Mouse (Mus musculus) neural tube, postnatal 0 days (tissue): ENCODE measurements around the gene Mgam. TPM values are rescaled to one million over a fixed set of nuclear protein-coding genes. Genes with fewer than 3 reads are reported as not detected.

ENCODE experiments used
- polyA plus RNA-seq: library from polyadenylated mRNA; unstranded; fragments of >200 nt; fragmentation: Nextera tagmentation; extraction: Ambion mirVana; gene quantifications from 2 replicates; pipeline ENCODE4 v1.2.1, GENCODE M21; 2015

Mgam gene
- 0.08 and 0.31 TPM in 2 replicates for polyA plus RNA-seq

DNA sequence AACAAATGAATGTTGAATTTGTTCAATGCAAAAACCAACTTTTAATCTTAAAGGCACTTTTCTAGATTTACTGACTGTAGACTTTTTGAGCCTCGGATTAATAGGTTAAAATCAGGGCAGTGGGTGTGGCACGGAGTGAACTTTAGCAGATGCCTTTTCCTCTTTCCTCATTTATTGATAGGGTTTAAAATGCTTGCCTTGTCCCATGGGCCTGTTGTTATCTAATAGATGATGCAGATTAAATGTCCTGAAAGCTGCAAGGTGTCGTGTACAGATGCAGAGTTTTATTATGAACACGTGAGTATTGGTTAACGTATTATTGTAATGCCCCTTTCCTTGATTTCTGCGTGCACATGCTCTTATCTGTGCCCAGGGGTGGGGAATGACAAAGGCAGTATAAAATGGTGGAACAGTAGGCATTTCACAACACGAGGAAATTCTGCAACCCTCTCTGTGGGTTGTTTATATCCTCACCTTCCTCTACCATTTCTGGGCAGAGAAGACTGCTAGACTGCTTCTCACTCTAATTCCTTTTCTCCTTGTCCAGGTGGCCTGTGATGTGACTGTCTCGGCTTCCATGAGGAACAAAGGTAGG lies at the start of gene Mgam:
TSS of gene Mgam (plus strand) at position 426 of the 595 bp plus-strand sequence.

DNA sequence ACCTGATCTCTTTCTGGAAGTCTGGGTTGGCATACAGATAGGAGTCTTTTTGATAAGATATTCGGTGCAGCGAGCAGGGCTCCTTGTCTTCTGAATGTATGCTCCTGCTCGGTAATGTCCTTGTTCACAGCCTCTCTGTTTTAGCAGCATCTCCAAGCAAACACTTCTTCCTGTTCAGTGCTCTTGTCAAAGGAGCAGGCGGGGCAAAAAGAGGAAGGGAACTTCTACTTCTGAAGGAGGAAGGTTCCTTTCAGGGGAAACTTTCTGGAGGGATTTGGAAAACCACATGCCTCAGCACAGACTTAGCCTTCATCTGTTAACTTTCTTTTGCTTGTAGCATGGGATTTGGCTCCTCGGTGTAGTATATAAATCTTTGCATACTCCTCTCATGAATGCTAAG lies 43.0 kb upstream of the Mgam start, which contains the start of gene Clec5a:
TSS of gene Clec5a (minus strand) at position 177 of the 400 bp plus-strand sequence.

DNA sequence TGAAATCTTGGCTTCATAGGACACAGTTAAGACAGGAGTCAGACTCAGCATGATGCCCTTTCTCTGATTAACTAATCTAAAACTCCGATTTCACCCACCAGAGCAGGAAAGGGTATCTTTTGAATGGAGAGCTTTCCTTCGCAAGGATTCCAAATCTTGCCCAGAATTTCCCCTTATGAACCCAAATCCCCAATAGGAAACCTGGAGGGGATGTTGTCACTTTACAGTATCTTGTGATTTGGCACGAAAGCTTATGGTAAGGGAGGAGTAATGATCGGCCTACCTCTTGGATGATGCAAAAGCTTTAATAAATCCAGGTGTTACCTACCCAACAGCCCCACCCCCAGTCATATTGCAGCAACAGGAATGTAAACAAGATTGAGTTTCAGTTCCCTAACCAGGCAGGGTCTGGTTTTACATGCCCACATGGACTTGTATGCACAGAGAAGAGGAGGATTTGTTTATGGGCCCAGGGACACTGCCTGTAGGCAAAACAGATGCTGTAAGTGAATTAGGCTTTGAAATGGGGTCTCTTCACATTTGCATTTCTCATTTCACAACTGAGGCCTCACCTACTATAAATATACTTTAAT lies 15.3 kb upstream of the Mgam start, which contains the start of gene Tas2r138:
TSS of gene Tas2r138 (minus strand) at position 51 of the 593 bp plus-strand sequence.

Other genes with a start within 250 kb of the Mgam start
- gene E330009J07Rik, start 192.7 kb upstream of the Mgam start, polyA plus RNA-seq: 14.4 and 14.9 TPM in 2 replicates
- gene Wee2, start 189.7 kb upstream of the Mgam start, polyA plus RNA-seq: 0.12 and 0.19 TPM in 2 replicates
- gene Ssbp1, start 157.5 kb upstream of the Mgam start, polyA plus RNA-seq: 81.6 and 88.9 TPM in 2 replicates
- gene Tas2r137, start 137.6 kb upstream of the Mgam start, polyA plus RNA-seq: not detected in 2 replicates
- 0.53 TPM in 1 of 2 replicates, not detected in the other for gene Tas2r108, start 135.3 kb upstream of the Mgam start, polyA plus RNA-seq
- not detected in 2 replicates for gene Prss37, start 109.3 kb upstream of the Mgam start, polyA plus RNA-seq
- 0.05 and 0.08 TPM in 2 replicates for gene Olfr461, start 73.8 kb upstream of the Mgam start, polyA plus RNA-seq
- gene Olfr460, start 59.3 kb upstream of the Mgam start, polyA plus RNA-seq: not detected in 2 replicates
- 1.9 and 2.0 TPM in 2 replicates for gene Clec5a, start 43.0 kb upstream of the Mgam start, polyA plus RNA-seq
- gene Tas2r138, start 15.5 kb upstream of the Mgam start, polyA plus RNA-seq: not detected in 2 replicates